Mouse (Mus musculus) forebrain, embryonic 15.5 days (tissue): ENCODE results near the gene Gpr135. TPM values are rescaled to one million over a fixed set of nuclear protein-coding genes. Genes with fewer than 3 reads are reported as not detected.

ENCODE experiments used
- ATAC-seq: fragments of 200-750 bp; cut with Nextera tagmentation; replicated peaks from 2 replicates; pipeline ENCODE4 v1.8.0; 2017; ENCODE audit warnings: mild to moderate bottlenecking, moderate TSS enrichment, moderate library complexity
- H3K27ac ChIP-seq: fragments of 300-500 bp; sonication (generic); replicated peaks from 2 replicates; pipeline ENCODE4 v1.5.1; 2015; ENCODE audit warnings: mild to moderate bottlenecking, inconsistent platforms
- H3K27me3 ChIP-seq: fragments of 300-500 bp; sonication (generic); 2 replicates; pipeline ENCODE4 v1.6.1; 2015; ENCODE audit warnings: inconsistent platforms
- H3K36me3 ChIP-seq: fragments of 300-500 bp; sonication (generic); 2 replicates; pipeline ENCODE4 v1.6.1; 2015; ENCODE audit warnings: mild to moderate bottlenecking, inconsistent platforms
- H3K4me1 ChIP-seq: fragments of 300-500 bp; sonication (generic); 2 replicates; pipeline ENCODE4 v1.6.1; 2015; ENCODE audit warnings: inconsistent platforms
- H3K4me2 ChIP-seq: fragments of 300-500 bp; sonication (generic); replicated peaks from 2 replicates; pipeline ENCODE4 v1.6.1; 2015; ENCODE audit warnings: mild to moderate bottlenecking, inconsistent platforms
- H3K4me3 ChIP-seq: fragments of 300-500 bp; sonication (generic); 2 replicates; pipeline ENCODE4 v1.5.1; 2015; ENCODE audit warnings: mild to moderate bottlenecking, inconsistent platforms
- H3K9ac ChIP-seq: fragments of 300-500 bp; sonication (generic); replicated peaks from 2 replicates; pipeline ENCODE4 v1.6.1; 2015; ENCODE audit warnings: mild to moderate bottlenecking, inconsistent platforms
- H3K9me3 ChIP-seq: fragments of 300-500 bp; sonication (generic); 2 replicates; pipeline ENCODE4 v1.6.1; 2016; ENCODE audit warnings: inconsistent platforms
- whole genome bisulfite sequencing: fragments of 180-500 bp; shearing (Covaris S2); methylation state at CpG from one replicate; pipeline ENCODE4 v1.1.7; 2015; ENCODE audit warnings: mixed read lengths; 5-methylcytosine and 5-hydroxymethylcytosine counted together
- polyA plus RNA-seq: library from polyadenylated mRNA; unstranded; fragments of >200 nt; fragmentation: Nextera tagmentation; extraction: Ambion mirVana; gene quantifications from 2 replicates; pipeline ENCODE4 v1.2.1, GENCODE M21; 2015

Gpr135 gene
- polyA plus RNA-seq, 1 experiment from 2014 or later = 4.0 TPM

DNA sequence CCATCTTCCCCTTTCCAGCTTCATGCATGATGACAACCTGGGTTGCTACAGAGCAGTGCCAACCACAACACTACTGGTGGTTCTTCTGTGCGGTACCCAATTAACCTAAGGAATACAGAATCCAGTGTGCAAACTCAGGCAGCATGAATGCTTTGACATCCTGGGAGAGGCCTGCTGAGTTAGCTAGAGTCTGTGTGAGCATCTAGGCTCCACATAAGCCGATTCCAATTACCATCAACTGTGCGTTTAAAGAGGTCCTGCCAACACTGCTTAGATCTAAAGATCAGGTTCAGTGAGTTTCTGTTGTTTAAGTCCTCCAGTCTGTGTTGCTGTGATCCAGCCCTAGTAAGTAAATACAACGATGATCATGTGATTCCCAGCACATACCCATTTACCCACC lies 50.6 kb downstream of the Gpr135 start:
- Histone ChIP-seq H3K27ac (no peak overlapping the region), H3K36me3 (no peaks in the 10 kb centered on the region), H3K9me3 (no peaks in the 10 kb centered on the region), H3K27me3 (no peaks in the 10 kb centered on the region), H3K4me3 (no peak overlapping the region), H3K9ac (no peak overlapping the region), H3K4me1 (no peaks in the 10 kb centered on the region), H3K4me2 (no peak overlapping the region)
- ATAC-seq = no peak
- 72% methylated on average over 4 of the region's 4 CpGs for WGBS

Other genes starting within 250 kb of the Gpr135 start
- 23.7 and 25.6 TPM in 2 replicates for gene Daam1, start 240.0 kb downstream of the Gpr135 start, polyA plus RNA-seq
- gene L3hypdh, start 14.3 kb upstream of the Gpr135 start, polyA plus RNA-seq = 7.4 and 8.2 TPM in 2 replicates
- gene Jkamp, start 14.5 kb upstream of the Gpr135 start, polyA plus RNA-seq = 123 and 130 TPM in 2 replicates
- gene Ccdc175, start 113.9 kb upstream of the Gpr135 start, polyA plus RNA-seq = not detected in 2 replicates